Mouse (Mus musculus): ENCODE measurements at regions not wholly inside any gene's neighbourhood (a gene's known extent, or its start where the extent isn't known, plus 50 kb on each side); places are given as distances from the start of the nearest gene placed in this dataset.

DNA sequence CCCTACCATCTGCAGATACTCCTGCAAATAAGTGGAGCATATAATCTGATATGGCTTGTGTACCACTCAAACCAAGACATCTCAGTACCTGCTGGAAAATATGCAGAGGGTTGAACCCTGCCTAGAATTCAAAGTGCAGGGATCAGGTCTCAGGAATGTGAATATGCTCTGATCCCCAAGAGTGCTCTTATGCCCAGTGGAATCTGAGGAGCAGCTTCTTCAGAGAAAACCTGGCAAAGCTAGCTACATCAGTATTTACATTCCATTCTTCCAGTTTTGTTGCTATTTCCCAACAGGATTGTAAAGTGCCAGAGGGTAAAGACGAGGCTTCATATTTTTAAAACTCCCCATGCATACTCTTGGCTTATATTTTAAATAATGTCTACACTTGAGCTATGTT is 77.3 kb upstream of the Rnaseh2b start:
- TF ChIP-seq EP300 (optimal IDR thresholded peaks at IDR 0.05): no peak
- TF ChIP-seq CTCF (IDR thresholded peaks at IDR 0.05; ENCODE audit: low read depth): no peak

All from stomach, postnatal 0 days (tissue).